Mouse (Mus musculus) erythroid progenitor cell, adult 5-6 weeks (primary cell): ENCODE measurements around the gene Kptn. TPM values are rescaled to one million over a fixed set of nuclear protein-coding genes. Genes with fewer than 3 reads are reported as not detected.

Source experiments
- ATAC-seq: replicated peaks from 2 replicates; pipeline ENCODE4 v1.8.0; 2016; ENCODE audit warnings: moderate number of reproducible peaks, mild to moderate bottlenecking, moderate TSS enrichment, inconsistent platforms; ENCODE audit not compliant: poor library complexity, low FRiP score, severe bottlenecking
- total RNA-seq, 2 experiments: library from RNA; stranded (forward) in 1 of 2; stranded (reverse) in 1 of 2; fragments of 150-400 nt in 1 of 2; fragments of 186-747, 209-891 nt in 1 of 2; gene quantifications; 2 replicates each; pipeline versions ENCODE4 v1.2.3 to v1.2.4; 2015 to 2017; ENCODE audit warnings: low replicate concordance in 2 of 2

Kptn gene
- 2.9 and 8.6 TPM in 2 replicates for total RNA-seq (2015; ENCODE audit: low replicate concordance)
- total RNA-seq (2017; ENCODE audit: low replicate concordance), result 2.2 and 5.2 TPM in 2 replicates

DNA sequence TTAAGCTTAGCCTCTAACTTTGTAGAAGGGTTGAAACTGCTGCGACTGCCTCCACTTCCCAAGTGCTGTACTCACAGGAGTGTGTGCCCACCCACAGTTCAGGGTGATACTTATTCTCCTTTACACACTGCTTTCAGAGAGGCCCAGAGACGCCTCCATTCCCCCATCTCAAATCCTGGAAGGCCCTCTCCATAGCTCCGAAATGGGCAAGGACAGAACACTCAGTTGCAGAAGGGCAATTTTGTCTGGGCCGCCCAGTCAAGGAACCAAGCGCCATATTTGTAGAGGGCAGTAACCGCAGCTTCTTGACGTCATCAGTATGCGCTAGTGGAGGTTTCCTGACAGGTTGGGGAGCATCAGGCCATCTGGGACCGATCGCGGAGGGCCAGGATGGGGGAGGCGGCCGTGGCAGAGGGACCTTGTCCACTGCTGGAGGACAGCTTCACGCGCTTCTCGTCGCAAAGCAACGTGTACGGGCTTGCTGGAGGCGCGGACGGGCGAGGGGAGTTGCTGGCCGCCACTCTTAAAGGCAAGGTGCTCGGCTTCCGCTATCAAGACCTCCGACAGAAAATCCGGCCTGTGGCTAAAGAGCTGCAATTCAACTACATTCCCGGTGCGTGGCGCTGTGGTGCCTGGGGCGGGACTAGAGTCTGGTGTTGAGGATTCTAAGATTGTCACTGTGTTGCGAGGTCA, at the start of gene Kptn:
TSS of gene Kptn (plus strand) at position 327 of the 693 bp plus-strand sequence.
- ATAC-seq, result peak; percentile 82

DNA sequence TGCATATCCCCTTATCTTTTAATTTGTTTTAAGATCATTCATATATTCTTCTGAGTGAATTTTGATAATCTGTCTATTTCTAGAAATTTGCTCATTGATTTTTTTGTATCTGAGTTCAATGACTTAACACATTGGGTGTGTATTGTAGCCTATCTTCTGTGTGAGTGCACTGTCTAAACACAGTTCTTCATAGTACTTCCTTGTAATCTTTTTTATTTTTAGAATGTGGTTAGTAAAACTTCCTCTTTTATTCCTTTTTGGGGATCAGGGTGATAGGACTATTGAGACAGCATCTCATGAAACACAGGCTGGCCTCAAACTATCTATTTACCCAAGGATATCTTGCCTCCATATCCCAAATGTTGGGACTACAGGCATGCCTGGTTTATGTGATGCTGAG, 48.8 kb upstream of the Kptn start:
- ATAC-seq, result no peak

DNA sequence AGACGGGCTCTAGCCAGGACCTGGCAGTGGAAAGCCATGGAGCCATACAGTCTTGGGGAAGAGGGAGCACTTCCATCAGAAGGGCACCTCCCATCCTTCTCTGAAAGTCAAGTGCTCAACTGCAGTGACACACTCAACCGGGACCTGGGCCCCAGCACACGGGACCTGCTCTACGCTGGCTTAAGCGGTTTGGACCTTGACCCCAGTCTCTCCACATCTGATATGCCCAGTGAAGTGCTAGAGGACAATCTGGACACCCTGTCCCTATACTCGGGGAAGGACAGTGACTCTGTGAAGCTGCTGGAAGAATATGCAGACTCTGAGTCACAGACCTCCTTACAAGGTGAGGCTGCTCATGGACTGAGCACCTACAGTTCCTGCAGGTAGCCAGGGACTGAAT, 47.8 kb upstream of the Kptn start:
- 0 out of 2 replicates have a peak, but pooled peaks have one; percentile 25 for ATAC-seq

DNA sequence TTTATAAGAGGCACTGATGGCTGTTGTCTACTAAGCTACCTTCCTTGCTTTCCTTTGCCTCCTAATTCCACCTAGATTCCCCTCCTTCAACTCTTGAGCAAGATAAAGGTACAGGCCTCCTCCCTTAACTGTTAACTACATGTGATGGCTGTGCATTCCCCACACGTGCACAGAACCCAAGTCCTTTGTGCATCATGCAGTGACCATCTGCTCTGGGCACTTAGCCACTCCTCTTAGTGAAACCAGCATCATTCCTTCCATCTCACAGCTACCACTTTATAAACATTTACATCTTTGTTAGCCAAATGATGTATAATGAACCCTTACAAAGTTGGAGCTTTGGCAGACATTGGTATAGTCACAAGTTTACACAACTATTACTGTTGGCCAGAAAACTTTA, 39.7 kb upstream of the Kptn start:
- no peak for ATAC-seq

DNA sequence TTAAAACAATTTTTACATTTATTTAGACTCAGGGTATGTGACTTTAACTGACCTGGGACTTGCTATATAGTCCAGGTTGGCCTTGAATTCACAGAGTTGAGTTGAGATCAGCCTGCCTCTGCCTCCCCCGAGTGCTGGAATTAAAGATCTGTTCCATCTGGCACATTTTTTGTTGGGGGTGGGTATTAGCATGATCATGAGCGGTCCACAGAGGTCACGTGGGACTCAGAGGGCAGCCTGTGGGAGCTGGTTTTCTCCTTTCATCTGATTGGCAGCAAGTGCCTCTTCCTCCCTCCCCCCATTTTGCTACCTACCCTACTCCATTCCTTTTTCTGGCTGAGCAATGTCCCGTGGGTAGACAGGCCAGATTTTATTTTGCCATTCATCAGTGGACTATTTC, 39.1 kb upstream of the Kptn start:
- no peak for ATAC-seq

DNA sequence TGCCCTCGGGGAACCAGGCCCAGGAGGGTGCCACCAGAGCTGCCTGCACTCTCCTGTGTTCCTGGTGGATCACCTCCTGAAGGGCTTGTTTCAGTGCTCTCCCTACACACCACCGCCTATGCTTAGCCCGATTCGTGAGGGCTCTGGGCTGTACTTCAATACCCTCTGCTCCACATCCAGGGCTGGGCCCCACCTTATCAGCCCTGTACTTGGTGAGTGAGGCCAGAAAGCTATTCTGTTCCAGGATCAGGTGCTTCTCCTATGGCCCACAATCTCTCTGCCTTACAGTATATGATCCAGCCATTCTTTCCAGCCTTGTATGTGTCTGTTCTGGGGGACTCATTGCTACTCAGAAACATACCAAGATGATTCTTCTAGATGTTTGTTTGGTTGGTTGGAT, 36.3 kb upstream of the Kptn start:
- ATAC-seq, result no peak

DNA sequence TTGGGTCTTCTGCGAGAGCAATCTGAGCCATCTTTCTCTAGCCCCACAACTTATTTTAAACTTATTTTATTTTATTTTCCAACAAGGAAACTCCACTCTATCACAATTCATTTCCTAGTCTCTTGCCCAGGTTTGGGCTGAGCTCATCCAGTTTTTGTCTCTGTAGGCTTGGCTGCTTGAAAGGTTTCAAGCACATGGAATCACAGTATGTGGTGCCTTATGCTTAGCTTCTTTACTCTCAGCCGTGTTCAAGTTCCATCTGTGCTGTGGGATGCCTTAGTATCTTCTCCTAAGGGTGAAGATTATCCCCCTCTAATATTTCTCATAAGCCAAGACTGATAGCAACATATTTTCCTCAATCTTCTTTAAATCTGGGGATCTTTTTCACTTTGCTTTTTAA, 32.1 kb upstream of the Kptn start:
- no peak for ATAC-seq

DNA sequence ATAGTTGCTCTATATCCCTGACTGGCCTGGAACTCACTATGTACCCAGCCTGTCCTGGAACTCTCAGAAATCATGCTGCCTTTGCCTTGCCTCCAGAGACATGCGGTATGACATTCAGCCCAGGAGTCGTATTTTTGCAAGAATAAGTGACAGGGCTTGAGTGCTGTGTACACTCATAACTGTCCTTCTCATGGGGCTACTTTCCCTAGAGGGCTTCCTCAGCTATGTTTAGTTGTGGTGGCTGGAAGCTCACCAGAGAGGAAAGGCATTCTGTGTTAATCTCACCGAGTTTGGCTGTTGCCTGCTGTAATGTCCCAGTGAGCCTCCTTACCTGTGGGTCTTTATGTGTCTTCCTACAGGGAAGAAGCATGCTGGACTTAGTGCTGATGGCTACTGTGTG, 25.1 kb upstream of the Kptn start:
- no peak for ATAC-seq

DNA sequence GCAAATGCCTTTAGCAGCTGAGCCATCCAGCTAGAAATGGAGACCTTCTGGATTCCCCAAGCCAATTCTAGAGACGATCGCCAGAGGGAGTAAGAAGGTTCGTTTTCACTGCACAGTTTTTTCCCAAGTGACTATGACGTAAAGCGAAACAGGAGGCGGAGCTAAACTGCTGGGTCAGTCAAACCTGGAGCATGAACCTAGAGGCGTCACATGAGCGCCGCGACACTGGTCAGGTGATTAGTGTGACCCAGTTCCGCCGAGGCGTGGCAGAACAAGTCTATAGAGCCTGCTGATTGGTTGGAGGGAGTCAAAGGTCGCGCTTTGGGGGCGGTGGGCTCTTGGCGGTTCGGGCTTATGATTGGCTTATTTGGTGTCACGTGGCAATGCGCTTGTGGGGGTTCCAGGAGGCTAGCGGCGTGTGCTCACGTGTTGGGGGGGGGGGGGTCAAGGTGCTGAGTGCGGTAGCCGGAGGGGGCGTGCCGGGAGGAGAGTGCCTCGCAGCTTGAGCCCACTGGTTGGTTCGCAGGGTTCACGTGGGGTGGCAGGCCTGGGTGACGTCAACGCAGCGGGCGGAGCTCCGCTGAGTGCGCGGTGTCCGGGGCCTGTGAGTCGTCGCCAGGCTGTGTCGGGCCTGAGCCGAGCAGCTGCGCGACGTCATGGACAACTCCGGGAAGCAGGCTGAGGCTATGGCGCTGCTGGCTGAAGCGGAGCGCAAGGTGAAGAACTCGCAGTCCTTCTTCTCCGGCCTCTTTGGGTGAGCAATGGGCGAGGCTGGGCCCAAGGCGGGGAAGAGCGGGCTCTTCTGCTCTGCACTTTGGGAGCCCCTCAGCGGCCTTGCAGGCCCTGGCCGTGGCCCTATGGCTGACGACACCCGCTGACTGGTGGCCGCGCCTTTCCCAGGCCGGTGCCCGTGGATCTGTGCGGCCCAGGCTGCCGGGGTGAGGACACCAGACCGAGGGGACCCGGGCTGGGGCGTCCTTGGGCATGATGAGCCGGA, 21.4 kb upstream of the Kptn start, which contains the start of gene Napa:
TSS of gene Napa (plus strand) at position 438 of the 997 bp plus-strand sequence.
- peak; percentile 85 for ATAC-seq

DNA sequence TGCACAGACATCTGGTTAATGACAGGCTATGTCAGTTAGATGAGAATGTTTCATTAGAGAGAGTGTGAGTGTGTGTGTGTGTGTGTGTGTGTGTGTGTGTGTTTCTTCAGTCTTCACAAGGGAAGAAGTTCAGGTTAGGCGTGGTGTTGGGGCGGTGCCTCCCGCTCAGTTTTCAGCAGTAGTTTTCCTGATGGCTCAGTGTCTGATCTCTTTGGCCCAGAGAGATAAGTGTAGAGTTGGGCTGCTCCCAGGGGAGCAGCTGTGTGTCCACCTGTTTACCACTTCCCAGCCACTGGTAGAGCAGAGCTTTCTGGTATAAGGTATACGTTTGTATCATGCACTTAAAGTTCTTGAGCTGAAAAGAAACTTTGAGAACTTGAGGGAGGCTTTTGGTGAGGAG, 19.8 kb upstream of the Kptn start:
- ATAC-seq, result peak; percentile 64

DNA sequence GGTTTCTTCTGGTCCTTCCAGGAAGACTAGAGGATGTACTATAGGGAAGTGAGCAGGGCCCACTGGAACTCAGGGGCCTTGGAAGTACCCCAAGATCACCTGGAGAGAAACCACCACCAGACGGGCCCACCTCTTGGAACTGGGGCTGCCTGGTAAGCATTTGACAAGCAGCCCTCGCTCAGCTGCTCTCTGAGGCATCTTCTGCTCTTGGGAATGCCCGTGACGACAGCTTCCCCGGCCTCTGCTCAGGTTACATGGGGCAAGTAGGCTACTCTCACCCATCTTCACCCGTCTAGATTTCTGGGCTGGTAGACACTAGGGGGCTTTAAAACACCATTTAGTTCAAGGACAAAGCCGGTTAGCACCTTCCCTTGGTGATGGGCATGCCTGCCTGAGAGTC, 18.6 kb upstream of the Kptn start:
- no peak for ATAC-seq

DNA sequence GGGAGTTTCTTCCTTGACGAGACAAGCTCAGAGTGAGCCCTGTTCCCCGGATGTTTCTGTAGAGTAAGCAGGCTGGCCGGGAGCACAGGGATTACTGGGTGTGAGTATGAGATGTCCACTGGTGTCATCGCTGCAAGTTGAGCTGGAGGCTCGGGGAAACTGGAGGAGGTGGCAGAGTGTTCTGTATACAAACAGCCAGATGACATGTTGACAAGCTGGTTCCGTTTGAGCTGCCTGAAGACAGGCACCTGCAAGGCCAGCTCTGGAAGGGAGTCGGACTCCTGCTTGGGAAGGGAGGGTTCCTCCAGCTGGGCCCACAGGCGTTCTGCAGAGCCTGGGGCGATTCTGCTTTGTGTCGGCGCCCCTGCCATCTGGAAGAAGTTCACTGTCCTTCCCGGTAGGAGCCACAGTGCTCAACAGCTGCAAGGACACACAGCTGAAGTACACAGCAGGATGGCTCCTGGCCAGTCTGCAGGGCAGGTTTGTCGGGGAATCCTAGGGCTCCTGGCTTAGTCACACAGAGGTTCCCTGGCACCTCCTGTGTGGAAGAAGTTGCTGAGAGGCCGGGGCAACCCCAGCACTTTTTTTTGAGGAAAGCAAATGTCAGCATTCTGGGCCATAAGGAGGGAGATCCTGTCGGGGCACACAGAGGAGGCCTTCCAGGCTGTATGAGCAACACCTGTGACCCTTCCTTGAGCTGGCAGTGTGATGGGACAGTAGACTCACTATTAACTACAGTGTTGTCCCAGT, 17.8 kb upstream of the Kptn start:
- no peak for ATAC-seq

DNA sequence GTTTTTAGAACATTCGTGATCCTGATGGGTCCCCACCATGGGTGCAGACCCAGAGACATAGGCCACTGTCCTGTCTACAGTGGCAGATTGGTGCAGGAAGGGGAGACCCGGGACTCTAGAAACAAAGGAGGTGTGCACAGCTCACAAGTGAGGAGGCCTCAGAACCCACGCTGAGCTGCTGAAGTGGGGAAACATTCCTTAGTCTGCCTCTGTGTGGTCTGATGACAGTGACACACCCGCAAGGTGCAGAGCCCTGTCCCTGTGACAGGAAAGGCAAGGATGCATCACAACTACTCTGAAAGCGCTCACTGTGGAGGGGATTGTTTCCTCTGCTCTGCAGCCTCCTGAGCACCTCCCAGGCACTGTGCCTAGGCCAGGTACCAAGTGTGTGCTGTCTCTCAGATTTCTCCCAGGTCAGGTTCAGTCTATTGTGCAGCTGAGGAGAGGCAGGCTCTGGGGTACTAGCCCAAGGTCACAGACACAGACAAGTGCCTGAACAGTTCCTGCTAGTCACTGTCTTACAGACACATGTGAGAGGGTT, 16.9 kb upstream of the Kptn start:
- ATAC-seq, result no peak

DNA sequence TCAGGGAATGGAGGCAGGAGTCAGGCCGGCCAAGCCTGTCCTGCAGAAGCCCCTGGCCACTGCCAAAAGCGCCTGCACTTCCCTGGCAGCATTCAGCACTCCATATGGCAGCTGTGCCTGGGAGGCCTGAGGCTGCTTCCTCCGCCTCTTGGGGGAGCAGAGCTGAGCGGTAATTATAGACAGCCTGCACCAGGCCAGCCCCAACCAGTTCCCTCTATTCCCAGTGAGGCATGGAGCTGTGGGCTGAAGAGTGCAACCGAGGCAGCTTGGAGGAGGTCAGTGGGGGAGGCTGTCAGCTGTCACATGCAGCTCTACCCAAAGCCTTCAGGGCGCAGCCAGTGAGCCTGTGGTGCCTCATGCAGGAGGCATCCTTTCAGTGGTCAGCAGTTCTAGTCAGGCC, 15.9 kb upstream of the Kptn start:
- no peak for ATAC-seq

DNA sequence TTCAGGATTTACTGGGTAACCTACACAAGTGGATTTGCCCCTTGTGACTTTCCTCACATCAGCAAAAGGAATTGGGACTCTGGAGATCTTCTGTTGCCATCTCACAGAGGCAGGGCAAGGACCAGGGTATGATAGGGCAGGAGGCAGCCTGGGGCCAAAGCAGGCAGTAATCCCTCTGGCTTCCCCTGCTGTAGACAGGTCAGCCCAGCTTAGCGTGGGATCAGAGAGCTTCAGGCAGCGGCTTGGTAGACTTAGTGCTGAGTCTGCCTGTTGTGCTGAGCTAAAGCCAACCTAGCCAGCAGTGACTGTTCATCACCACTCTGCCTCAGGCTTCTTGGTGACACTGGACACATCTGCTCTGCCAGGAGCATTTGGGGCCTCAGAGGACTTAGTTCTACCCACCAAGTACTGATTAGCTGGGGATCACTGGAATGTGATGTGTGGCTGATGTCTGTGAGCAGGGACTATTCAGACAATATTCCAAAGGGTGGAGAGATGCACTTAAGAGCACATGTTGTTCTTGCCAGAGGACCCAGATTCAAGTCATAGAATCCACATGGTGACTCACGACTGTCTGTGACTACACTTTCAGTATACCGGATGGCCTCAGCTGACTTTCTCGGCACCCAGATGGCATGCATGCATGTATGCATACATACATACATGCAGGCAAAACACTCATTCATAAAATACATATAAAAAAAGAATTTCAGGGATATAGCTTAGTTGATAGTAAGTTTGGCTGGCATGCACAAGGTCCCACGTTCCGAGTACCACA, 14.9 kb upstream of the Kptn start:
- no peak for ATAC-seq

DNA sequence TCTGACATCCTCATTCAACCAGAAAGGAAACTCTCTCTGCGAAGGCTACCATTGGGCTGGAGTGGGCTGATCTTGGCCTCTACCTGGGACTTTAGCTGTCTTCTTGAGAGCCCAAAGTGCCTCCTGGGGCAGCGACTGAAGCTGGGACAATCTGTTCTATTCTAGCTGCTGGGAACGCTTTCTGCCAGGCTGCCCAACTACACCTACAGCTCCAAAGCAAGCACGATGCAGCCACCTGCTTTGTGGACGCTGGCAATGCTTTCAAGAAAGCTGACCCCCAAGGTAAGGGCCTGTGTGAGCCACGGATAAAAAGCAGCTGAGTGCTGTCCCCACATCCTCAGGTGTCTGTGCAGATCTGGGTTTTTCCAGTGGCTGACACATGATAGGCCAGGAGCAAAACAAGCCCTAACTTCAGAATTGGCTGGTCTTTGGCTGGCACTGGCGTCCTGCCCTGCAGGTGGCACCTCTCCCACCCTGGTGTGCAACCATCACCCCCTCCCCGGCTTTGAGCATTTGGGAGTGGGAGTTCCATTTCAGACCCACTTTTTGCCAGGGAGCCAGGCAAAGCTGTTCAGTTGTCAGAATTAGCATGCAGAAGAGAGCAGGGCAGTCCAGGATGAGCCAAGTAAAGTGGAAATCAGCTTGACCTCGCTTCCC, 10.7 kb upstream of the Kptn start:
- ATAC-seq, result no peak

DNA sequence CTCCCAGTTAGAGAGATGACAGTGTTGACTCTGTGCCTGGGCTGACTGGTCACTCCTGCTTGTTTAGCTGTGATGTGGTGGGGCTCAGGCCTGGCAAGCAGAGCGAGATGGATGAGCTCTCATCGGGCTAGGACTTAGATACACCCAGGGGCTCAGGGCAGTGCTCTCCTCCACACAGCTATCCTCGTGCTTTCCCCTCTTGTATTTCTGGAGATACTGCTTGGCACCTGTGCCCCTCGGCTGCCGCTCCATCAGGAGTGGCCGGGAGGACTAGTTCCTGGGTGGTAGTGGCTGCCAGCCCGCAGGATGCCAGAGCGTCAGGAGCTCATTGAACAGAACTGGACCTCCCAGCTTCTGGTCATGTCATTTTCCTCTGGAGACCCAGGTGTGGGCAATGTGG, 9.5 kb upstream of the Kptn start:
- ATAC-seq, result no peak

DNA sequence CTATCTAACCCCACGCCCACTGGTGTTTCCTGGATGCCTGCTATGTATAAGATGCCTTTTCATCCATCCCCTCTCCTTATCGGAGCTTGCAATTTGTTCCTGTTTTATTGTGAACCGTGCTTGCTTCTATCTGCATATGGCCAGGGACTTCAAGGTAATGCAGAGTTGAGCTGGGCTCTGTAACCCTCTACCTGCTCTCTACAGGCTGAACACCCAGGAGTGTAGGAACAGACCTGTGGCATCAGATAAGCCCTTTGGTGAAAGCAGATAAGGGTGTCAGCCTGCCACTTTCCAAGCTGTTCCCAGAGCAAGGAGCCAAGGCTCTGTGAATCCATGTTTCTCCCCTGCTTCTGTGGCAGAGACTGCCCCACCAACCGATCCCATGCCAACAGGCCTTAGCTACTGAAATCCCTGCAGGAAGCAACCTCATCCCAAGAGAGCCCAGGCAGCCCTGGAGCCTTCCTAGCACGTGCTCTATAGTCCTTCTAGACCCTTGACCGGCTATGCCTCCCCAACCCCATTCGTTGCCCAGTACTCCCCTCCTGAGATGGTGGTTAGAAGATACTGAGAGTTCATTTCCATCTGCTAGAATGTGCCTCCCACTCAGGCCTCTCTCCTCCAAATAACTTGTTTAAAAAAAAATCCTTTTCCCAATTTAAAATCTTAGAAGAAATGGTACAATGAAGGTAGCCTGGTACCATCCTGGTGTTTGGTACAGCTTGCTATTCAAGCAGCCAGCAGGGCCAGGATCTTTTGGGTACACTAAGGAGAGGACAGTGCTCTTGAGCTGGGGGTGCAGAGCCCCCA, 8.2 kb upstream of the Kptn start:
- ATAC-seq, result no peak
